Comparison of ENCODE assay signal across 23 mouse cellular contexts in the genomic region with DNA sequence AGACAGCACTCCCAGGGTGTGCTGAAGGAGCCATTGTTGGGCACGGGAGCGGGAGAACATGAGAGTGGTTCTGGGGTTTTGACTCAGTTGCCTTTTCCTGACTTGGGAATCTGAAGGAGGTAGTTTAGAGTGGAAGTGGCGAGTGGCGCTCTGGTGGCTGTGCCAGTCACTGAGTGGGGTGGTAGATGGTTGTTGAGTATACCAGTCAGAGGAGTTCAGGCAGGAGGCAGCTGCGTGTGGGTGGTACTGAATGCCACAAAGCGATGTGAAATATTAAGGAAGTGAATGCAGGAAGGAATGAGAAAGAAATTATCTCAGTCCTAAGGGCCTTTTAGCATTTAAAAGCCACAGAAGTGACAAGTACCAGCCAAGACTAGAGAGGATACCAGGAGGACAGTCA. TPM values are rescaled to one million over a fixed set of nuclear protein-coding genes. Genes with fewer than 3 reads are reported as not detected.
A peak's percentile ranks its signal among the peaks of the same experiment; 100 is the strongest.
DNase-seq lines count a peak whose midpoint lies in the region; ATAC-seq and TF ChIP-seq lines count a peak whose summit lies in the region.
"Had no signal": no experiment of that assay in that cellular context is flagged by ENCODE, and none has a peak within 500 bp of the region (broad histone marks: within the 10 kb centered on the region; RNA-seq: fewer than 3 reads in every experiment).

No protein-coding gene starts in this region.

- TF ChIP-seq CTCF in bone marrow macrophage, adult 2 months (IDR thresholded peaks at IDR 0.05; ENCODE audit: low read depth, low read length): no peak

- no peak overlapping the region for H3K4me3 ChIP-seq in bone marrow macrophage, adult 2 months (ENCODE audit: insufficient read depth, low read length)
- H3K4me3 ChIP-seq: embryonic facial prominence, embryonic 10.5 days; embryonic facial prominence, embryonic 12.5 days; forebrain, embryonic 13.5 days; forebrain, embryonic 15.5 days had no signal

- DNase-seq in frontal cortex, postnatal 14 days (ENCODE audit: low spot score in 2 of 2): no peak
- DNase-seq in layer of hippocampus, adult 9-11 months: peak; percentile 47
- no peak for DNase-seq in layer of hippocampus, adult 11-12 months (ENCODE audit: low spot score)
- DNase-seq in lung, postnatal 36 days: no peak
- DNase-seq: adrenal gland, adult 8-10 months; adrenal gland, postnatal 14 days; adrenal gland, postnatal 36 days; B cell, adult 2 months; cerebellum, adult 11-12 months; cerebellum, adult 2 months; cerebellum, adult 9-10 months; cerebellum, postnatal 10 days; cerebellum, postnatal 25 days; forebrain, postnatal 0 days had no signal

- H3K4me1 ChIP-seq in bone marrow macrophage, adult 2 months (ENCODE audit: control insufficient read depth, insufficient read depth, low read length): peaks cover 30% of the 10 kb centered on the region
- H3K4me1 ChIP-seq: embryonic facial prominence, embryonic 10.5 days; embryonic facial prominence, embryonic 12.5 days; forebrain, embryonic 13.5 days; forebrain, embryonic 15.5 days had no signal

- ATAC-seq in frontal cortex, adult (ENCODE audit: low TSS enrichment): peak; percentile 73; the same call in 1 of the 2 replicates
- ATAC-seq: activated CD4-positive, CD25-positive, alpha-beta regulatory T cell, adult 4 months; CD4-positive, CD25-positive, alpha-beta regulatory T cell, adult 4 months; forebrain, embryonic 13.5 days; forebrain, embryonic 15.5 days; forebrain, postnatal 0 days; Patski had no signal

- peak overlapping the region; percentile 4; the same call in 1 of the 2 replicates for H3K27ac ChIP-seq in bone marrow macrophage, adult 2 months (ENCODE audit: insufficient read depth, low read depth, low read length)
- H3K27ac ChIP-seq: embryonic facial prominence, embryonic 10.5 days; embryonic facial prominence, embryonic 12.5 days; forebrain, embryonic 13.5 days; forebrain, embryonic 15.5 days had no signal

- no peak for TF ChIP-seq POLR2A in bone marrow macrophage, adult 2 months (IDR thresholded peaks at IDR 0.05; ENCODE audit: borderline replicate concordance, low read depth, low read length)

RNA-seq across cellular contexts. Expression of a gene that starts 18.9 kb away (rescaled TPM):
- polyA plus RNA-seq in bone marrow macrophage, adult 2 months (2012; ENCODE audit: insufficient read depth, insufficient read length, missing spikeins): 18.3 and 22.3 TPM in 2 replicates

RNA-seq across cellular contexts. Expression of a gene that starts 23.4 kb away (rescaled TPM):
- polyA plus RNA-seq in bone marrow macrophage, adult 2 months (2012; ENCODE audit: insufficient read depth, insufficient read length, missing spikeins): 9.1 and 18.6 TPM in 2 replicates
